Mouse (Mus musculus): ENCODE data around the gene Nrp1.

DNA sequence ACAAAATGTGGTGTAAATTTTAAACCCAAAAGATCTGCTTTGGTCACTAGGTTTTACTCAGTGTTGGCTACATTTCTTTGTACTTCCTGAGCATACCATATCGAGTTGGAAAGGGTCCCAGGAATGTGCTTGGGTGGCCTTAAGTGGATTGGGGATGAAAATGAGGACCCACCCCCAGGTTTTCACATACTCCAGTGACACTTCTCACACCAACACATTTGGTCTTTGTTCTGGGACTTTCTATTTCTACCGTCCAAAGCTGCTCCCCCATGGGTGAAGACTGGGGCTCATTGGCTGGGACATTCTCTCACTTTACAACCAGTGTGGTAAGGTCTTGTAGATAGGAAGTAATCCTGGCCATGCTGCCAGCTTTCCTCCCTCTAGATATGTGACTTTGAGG lies 111.7 kb downstream of the Nrp1 start:
- TF ChIP-seq CTCF (IDR thresholded peaks at IDR 0.05; ENCODE audit: insufficient read depth, low read length) (no peak), POLR2A (IDR thresholded peaks at IDR 0.05; ENCODE audit: borderline replicate concordance, extremely low read depth, low read depth, low read length) (no peak)
